Mouse (Mus musculus) MEL (cell line): ENCODE measurements around the gene Mapk10.

Experiments
- CHD2 ChIP-seq: IDR thresholded peaks from 2 replicates; pipeline ENCODE4 v1.6.1; 2011; ENCODE audit warnings: low read length, improper control_type of control experiment
- EP300 ChIP-seq, 2 experiments: IDR thresholded peaks; 2 replicates each; pipeline ENCODE4 v1.6.1; 2011; ENCODE audit warnings: improper control_type of control experiment in 2 of 2, low read length in 2 of 2, low read depth in 1 of 2, mild to moderate bottlenecking in 1 of 2
- ETS1 ChIP-seq: IDR thresholded peaks from 2 replicates; pipeline ENCODE4 v1.6.1; 2012; ENCODE audit warnings: low read depth, mild to moderate bottlenecking, inconsistent platforms, low read length, improper control_type of control experiment, moderate library complexity
- GATA1 ChIP-seq: IDR thresholded peaks from 2 replicates; pipeline ENCODE4 v1.6.1; 2011; ENCODE audit warnings: low read depth, low read length, improper control_type of control experiment
- HCFC1 ChIP-seq: IDR thresholded peaks from 2 replicates; pipeline ENCODE4 v1.6.1; 2012; ENCODE audit warnings: low read depth, mild to moderate bottlenecking, inconsistent platforms, low read length, improper control_type of control experiment, moderate library complexity
- KAT2A ChIP-seq: conservative IDR thresholded peaks from 2 replicates; pipeline ENCODE4 v1.6.1; 2012; ENCODE audit warnings: low read depth, low read length, improper control_type of control experiment, inconsistent platforms
- MAFK ChIP-seq: IDR thresholded peaks from 2 replicates; pipeline ENCODE4 v1.6.1; 2011; ENCODE audit warnings: low read depth, mild to moderate bottlenecking, low read length, improper control_type of control experiment, borderline replicate concordance
- MXI1 ChIP-seq: IDR thresholded peaks from 2 replicates; pipeline ENCODE4 v1.6.1; 2011; ENCODE audit warnings: mild to moderate bottlenecking, low read depth, low read length, improper control_type of control experiment
- POLR2A ChIP-seq, 2 experiments: IDR thresholded peaks; 2 replicates each; pipeline ENCODE4 v1.6.1; 2011 to 2012; ENCODE audit warnings: low read length in 2 of 2, mild to moderate bottlenecking in 2 of 2, control low read depth in 1 of 2, improper control_type of control experiment in 1 of 2, low read depth in 1 of 2, moderate library complexity in 1 of 2; ENCODE audit not compliant: control insufficient read depth in 1 of 2, insufficient read depth in 1 of 2, poor library complexity in 1 of 2
- RCOR1 ChIP-seq: IDR thresholded peaks from 2 replicates; pipeline ENCODE4 v1.6.1; 2012; ENCODE audit warnings: low read depth, mild to moderate bottlenecking, inconsistent platforms, low read length, improper control_type of control experiment

DNA sequence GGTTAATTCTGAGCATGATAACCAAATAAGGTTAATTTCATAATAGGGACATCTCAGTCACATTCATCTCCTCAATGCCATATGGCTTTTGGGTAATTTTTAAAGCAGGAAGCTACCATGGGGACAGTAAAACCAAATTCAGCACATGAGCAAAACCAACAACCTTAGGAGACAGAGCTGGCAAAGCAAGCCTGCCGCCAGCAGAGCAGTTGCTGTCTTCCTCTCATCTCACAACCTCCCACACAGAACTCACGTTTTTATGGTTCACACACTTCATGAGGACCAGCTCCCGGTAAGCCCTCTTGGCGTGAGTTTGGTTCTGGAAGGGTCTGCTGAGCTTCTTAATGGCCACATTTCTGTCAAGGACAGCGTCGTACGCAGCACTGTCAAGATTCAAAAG lies 214.8 kb downstream of the Mapk10 start:
- TF ChIP-seq KAT2A (no peak), ETS1 (no peak), EP300 (IDR thresholded peaks at IDR 0.05; ENCODE audit: low read depth in 1 of 2, low read length in 2 of 2) (no peak), GATA1 (no peak), MXI1 (no peak), HCFC1 (no peak), RCOR1 (no peak), POLR2A (IDR thresholded peaks at IDR 0.05; ENCODE audit: control insufficient read depth in 1 of 2, insufficient read depth in 1 of 2, low read depth in 1 of 2, low read length in 2 of 2, poor library complexity in 1 of 2) (no peak), CHD2 (no peak), MAFK (no peak)
